Mouse (Mus musculus) ES-E14 (cell line): Measurements from ENCODE around the gene Cyp2f2. TPM values are rescaled to one million over a fixed set of nuclear protein-coding genes. Genes with fewer than 3 reads are reported as not detected.

Experiments used
- DNase-seq: peaks from one replicate; pipeline ENCODE4 v3.0.0-alpha.2; 2013; ENCODE audit warnings: low read depth, low spot score
- H3K27ac ChIP-seq: 2 replicates; pipeline ENCODE4 v1.5.1; 2012; ENCODE audit warnings: low read depth, mild to moderate bottlenecking, low read length, moderate library complexity, mixed read lengths; ENCODE audit not compliant: poor library complexity, insufficient read depth, severe bottlenecking
- H3K36me3 ChIP-seq: 2 replicates; pipeline ENCODE4 v1.6.1; 2012; ENCODE audit warnings: mild to moderate bottlenecking, low read length, moderate library complexity, mixed read lengths; ENCODE audit not compliant: control insufficient read depth, poor library complexity, insufficient read depth, severe bottlenecking
- H3K4me1 ChIP-seq, 2 experiments: fragments of 150-350 bp in 1 of 2; sonication (generic) in 1 of 2; 2 replicates each; pipeline ENCODE4 v1.6.1; 2012; ENCODE audit warnings: low read length in 2 of 2, mild to moderate bottlenecking in 1 of 2, mixed read lengths in 1 of 2; ENCODE audit not compliant: control insufficient read depth in 2 of 2, insufficient read depth in 2 of 2, poor library complexity in 1 of 2
- H3K4me3 ChIP-seq, 2 experiments: fragments of 150-350 bp in 1 of 2; sonication (generic) in 1 of 2; 2 replicates each; pipeline ENCODE4 v1.5.1; 2012; ENCODE audit warnings: low read length in 2 of 2, low read depth in 1 of 2, mild to moderate bottlenecking in 1 of 2, mixed read lengths in 1 of 2; ENCODE audit not compliant: insufficient read depth in 1 of 2, poor library complexity in 1 of 2, severe bottlenecking in 1 of 2
- H3K9ac ChIP-seq: 2 replicates; pipeline ENCODE4 v1.6.1; 2012; ENCODE audit warnings: low read depth, mild to moderate bottlenecking, low read length, mixed read lengths; ENCODE audit not compliant: poor library complexity, insufficient read depth, severe bottlenecking
- H3K9me3 ChIP-seq: fragments of 150-350 bp; sonication (generic); 2 replicates; pipeline ENCODE4 v1.6.1; 2012; ENCODE audit warnings: low read depth, mild to moderate bottlenecking, low read length; ENCODE audit not compliant: control insufficient read depth, insufficient read depth
- CHD2 ChIP-seq: IDR thresholded peaks from 2 replicates; pipeline ENCODE4 v1.6.1; 2014; ENCODE audit warnings: mild to moderate bottlenecking, low read depth, low read length, inconsistent platforms
- HCFC1 ChIP-seq: IDR thresholded peaks from 2 replicates; pipeline ENCODE4 v1.6.1; 2012; ENCODE audit warnings: low read length, inconsistent platforms, borderline replicate concordance; ENCODE audit not compliant: insufficient read depth
- MAFK ChIP-seq: IDR thresholded peaks from 2 replicates; pipeline ENCODE4 v1.6.1; 2014; ENCODE audit warnings: mild to moderate bottlenecking, low read depth, low read length, inconsistent platforms; ENCODE audit not compliant: insufficient read depth
- ZC3H11A ChIP-seq: IDR thresholded peaks from 2 replicates; pipeline ENCODE4 v1.6.1; 2012; ENCODE audit warnings: low read depth, mild to moderate bottlenecking, inconsistent platforms, low read length, borderline replicate concordance
- ZNF384 ChIP-seq: IDR thresholded peaks from 2 replicates; pipeline ENCODE4 v1.6.1; 2012; ENCODE audit warnings: low read depth, low read length, inconsistent platforms
- in situ Hi-C, 2 experiments: fragments of 600-800 bp; cut with MboI; formaldehyde crosslinking; loops; one replicate each; pipeline ENCODE4 v1.15.1; 2025; ENCODE audit warnings: low sequenced_read_pairs in 2 of 2, inconsistent platforms in 1 of 2; ENCODE audit not compliant: unreplicated experiment in 2 of 2
- total RNA-seq: library from RNA; depleted of rRNA; stranded (reverse); fragments of 300-350 nt; gene quantifications from 2 replicates; pipeline ENCODE4 v1.2.3, GENCODE M21; 2012

Gene Cyp2f2
- total RNA-seq, 1 experiment: not detected

GRCm38 (mm10) chr7:27165007-27165655 lies 45.4 kb downstream of the Cyp2f2 start:
- Histone ChIP-seq H3K9me3 (no peaks in the 10 kb centered on the region), H3K4me3 (peak overlapping the region; percentile 72 to 87), H3K9ac (peak overlapping the region; percentile 95), H3K36me3 (no peaks in the 10 kb centered on the region; the same call in 1 of the 2 replicates), H3K4me1 (peaks cover 3 to 14% of the 10 kb centered on the region in 2 experiments; a peak in 3 of 4 replicates), H3K27ac (no peak overlapping the region; the same call in none of the 2 replicates)
- no peak for TF ChIP-seq MAFK
- no peak for TF ChIP-seq ZC3H11A
- no peak for TF ChIP-seq CHD2
- no peak for TF ChIP-seq HCFC1
- TF ChIP-seq ZNF384: no peak
- in situ Hi-C loops: no loop called here
- no peak for DNase-seq

- H3K27ac ChIP-seq: peak overlapping the region; percentile 95
- H3K9ac ChIP-seq: peak overlapping the region; percentile 95
- H3K9me3 ChIP-seq: no peaks in the 10 kb centered on the region
- peaks cover 2% of the 10 kb centered on the region; the same call in 1 of the 2 replicates for H3K36me3 ChIP-seq
- H3K4me1 ChIP-seq: peaks cover 3 to 13% of the 10 kb centered on the region in 2 experiments; a peak in 3 of 4 replicates
- no peak for DNase-seq
- in situ Hi-C loops: no loop called here
- TF ChIP-seq HCFC1 (no peak), ZC3H11A (no peak), MAFK (no peak), ZNF384 (no peak), CHD2 (no peak)
- peak overlapping the region; percentile 72 to 87 for H3K4me3 ChIP-seq
Observed at GRCm38 (mm10) chr7:27165696-27166095, 46.0 kb downstream of the Cyp2f2 start.

- TF ChIP-seq HCFC1: peak; percentile 70; the same call in 1 of the 2 replicates
- no peak for TF ChIP-seq CHD2
- peaks cover 5% of the 10 kb centered on the region for H3K36me3 ChIP-seq
- peak overlapping the region; percentile 95 for H3K27ac ChIP-seq
- peaks cover 3 to 13% of the 10 kb centered on the region in 2 experiments; a peak in 3 of 4 replicates for H3K4me1 ChIP-seq
- peak overlapping the region; percentile 72 to 87 for H3K4me3 ChIP-seq
- DNase-seq: peak; percentile 60
- in situ Hi-C loops: no loop called here
- peak overlapping the region; percentile 95 for H3K9ac ChIP-seq
- no peaks in the 10 kb centered on the region for H3K9me3 ChIP-seq
Observed at GRCm38 (mm10) chr7:27166229-27166613, 46.5 kb downstream of the Cyp2f2 start.

- H3K9ac ChIP-seq: peak within 1 kb of the TSS; percentile 95
- in situ Hi-C loops: no loop called here
- DNase-seq: peak; percentile 86
- peaks cover 5% of the 10 kb centered on the region for H3K36me3 ChIP-seq
- H3K4me3 ChIP-seq: peak within 1 kb of the TSS; percentile 72 to 87
- H3K4me1 ChIP-seq: peaks cover 3 to 13% of the 10 kb centered on the region in 2 experiments; a peak in 3 of 4 replicates
- TF ChIP-seq ZC3H11A (no peak), MAFK (0 out of 2 replicates have a peak, but pooled peaks have one; percentile 33), HCFC1 (no peak), ZNF384 (0 out of 2 replicates have a peak, but pooled peaks have one; percentile 50)
- no peaks in the 10 kb centered on the region for H3K9me3 ChIP-seq
- H3K27ac ChIP-seq: peak within 1 kb of the TSS; percentile 95
Observed at GRCm38 (mm10) chr7:27166614-27167474, 47.1 kb downstream of the Cyp2f2 start, which contains the start of gene Egln2. Egln2 (minus strand) TSS chr7:27166802.
